Mouse (Mus musculus) R1 (cell line): ENCODE measurements around the gene 9930022D16Rik.

Source experiments
- DNase-seq: peaks from one replicate; pipeline ENCODE4 v3.0.0-alpha.2; 2018; ENCODE audit warnings: low read depth, low spot score

9930022D16Rik gene

GRCm38 (mm10) chr11:109413617-109414016, at the start of gene 9930022D16Rik:
Gene 9930022D16Rik, plus strand, starts transcription at chr11:109413917.
- DNase-seq: no peak

- DNase-seq: no peak
These were observed 49.4 kb upstream of the 9930022D16Rik start for GRCm38 (mm10) chr11:109364337-109364736.

- no peak for DNase-seq
These were observed 48.8 kb upstream of the 9930022D16Rik start for GRCm38 (mm10) chr11:109364881-109365280.

- no peak for DNase-seq
These were observed 47.9 kb upstream of the 9930022D16Rik start for GRCm38 (mm10) chr11:109365818-109366217.

GRCm38 (mm10) chr11:109366802-109367579, 46.7 kb upstream of the 9930022D16Rik start:
- no peak for DNase-seq

GRCm38 (mm10) chr11:109369026-109369637, 44.6 kb upstream of the 9930022D16Rik start:
- DNase-seq: no peak

GRCm38 (mm10) chr11:109375412-109375811, 38.3 kb upstream of the 9930022D16Rik start:
- no peak for DNase-seq

GRCm38 (mm10) chr11:109376484-109377143, 37.1 kb upstream of the 9930022D16Rik start:
- DNase-seq: no peak

- no peak for DNase-seq
These were observed 36.2 kb upstream of the 9930022D16Rik start for GRCm38 (mm10) chr11:109377477-109377876.

GRCm38 (mm10) chr11:109378051-109378450, 35.7 kb upstream of the 9930022D16Rik start:
- DNase-seq: no peak

- no peak for DNase-seq
These were observed 33.1 kb upstream of the 9930022D16Rik start for GRCm38 (mm10) chr11:109380662-109381061.

GRCm38 (mm10) chr11:109385296-109385695, 28.4 kb upstream of the 9930022D16Rik start:
- DNase-seq: no peak

GRCm38 (mm10) chr11:109389046-109389445, 24.7 kb upstream of the 9930022D16Rik start:
- DNase-seq: no peak

- DNase-seq: no peak
These were observed 22.5 kb upstream of the 9930022D16Rik start for GRCm38 (mm10) chr11:109391200-109391599.

- DNase-seq: no peak
These were observed 22.0 kb upstream of the 9930022D16Rik start for GRCm38 (mm10) chr11:109391760-109392159.

GRCm38 (mm10) chr11:109392601-109393000, 21.1 kb upstream of the 9930022D16Rik start:
- DNase-seq: no peak

GRCm38 (mm10) chr11:109394758-109395157, 19.0 kb upstream of the 9930022D16Rik start:
- no peak for DNase-seq

- no peak for DNase-seq
These were observed 18.4 kb upstream of the 9930022D16Rik start for GRCm38 (mm10) chr11:109395291-109395690.

- DNase-seq: no peak
These were observed 7.3 kb upstream of the 9930022D16Rik start for GRCm38 (mm10) chr11:109406431-109406830.

- DNase-seq: no peak
These were observed 3.3 kb upstream of the 9930022D16Rik start for GRCm38 (mm10) chr11:109410197-109410980.

GRCm38 (mm10) chr11:109414802-109415201, 1.1 kb downstream of the 9930022D16Rik start:
- no peak for DNase-seq
